Mouse (Mus musculus) myocyte (in vitro differentiated cells): ENCODE measurements around the gene Idh3a.

Experiments used
- E2F4 ChIP-seq: IDR thresholded peaks from one replicate; pipeline ENCODE4 v1.6.1; 2011; ENCODE audit warnings: mild to moderate bottlenecking, control low read depth, moderate library complexity; ENCODE audit not compliant: insufficient read depth
- MYOD1 ChIP-seq, 3 experiments: IDR thresholded peaks; one replicate each; pipeline ENCODE4 v1.6.1; 2011; ENCODE audit warnings: control low read depth in 2 of 3, low read depth in 2 of 3, mild to moderate bottlenecking in 2 of 3, moderate library complexity in 1 of 3; ENCODE audit not compliant: insufficient read length in 2 of 3, control insufficient read depth in 1 of 3
- POLR2A ChIP-seq: IDR thresholded peaks from one replicate; pipeline ENCODE4 v1.6.1; 2011; ENCODE audit warnings: low read depth, mild to moderate bottlenecking, control low read depth, moderate library complexity; ENCODE audit not compliant: insufficient read length
- POLR2AphosphoS2 ChIP-seq: IDR thresholded peaks from one replicate; pipeline ENCODE4 v1.6.1; 2011; ENCODE audit warnings: low read depth, control low read depth; ENCODE audit not compliant: insufficient read length

GRCm38 (mm10) chr9:54566958-54567357 lies 19.2 kb upstream of the Idh3a start:
- TF ChIP-seq POLR2A, result no peak
- TF ChIP-seq POLR2AphosphoS2, result no peak
- no peak for TF ChIP-seq MYOD1 (IDR thresholded peaks at IDR 0.05; ENCODE audit: control insufficient read depth in 1 of 3, insufficient read length in 2 of 3, low read depth in 2 of 3)
- TF ChIP-seq E2F4, result no peak
